Mouse (Mus musculus) gonadal fat pad, adult 2 months (tissue): ENCODE data around the gene F2r. TPM values are rescaled to one million over a fixed set of nuclear protein-coding genes. Genes with fewer than 3 reads are reported as not detected.

Experiments used
- DNase-seq: peaks from one replicate; pipeline ENCODE4 v3.0.0-alpha.2; 2012; ENCODE audit warnings: low read depth
- polyA plus RNA-seq: library from polyadenylated mRNA; depleted of rRNA; stranded (reverse); fragments of >200 nt; gene quantifications from 2 replicates; pipeline ENCODE4 v1.2.3, GENCODE M21; 2012; rRNA removed

The F2r gene
- 6.2 and 10.6 TPM in 2 replicates for polyA plus RNA-seq

DNA sequence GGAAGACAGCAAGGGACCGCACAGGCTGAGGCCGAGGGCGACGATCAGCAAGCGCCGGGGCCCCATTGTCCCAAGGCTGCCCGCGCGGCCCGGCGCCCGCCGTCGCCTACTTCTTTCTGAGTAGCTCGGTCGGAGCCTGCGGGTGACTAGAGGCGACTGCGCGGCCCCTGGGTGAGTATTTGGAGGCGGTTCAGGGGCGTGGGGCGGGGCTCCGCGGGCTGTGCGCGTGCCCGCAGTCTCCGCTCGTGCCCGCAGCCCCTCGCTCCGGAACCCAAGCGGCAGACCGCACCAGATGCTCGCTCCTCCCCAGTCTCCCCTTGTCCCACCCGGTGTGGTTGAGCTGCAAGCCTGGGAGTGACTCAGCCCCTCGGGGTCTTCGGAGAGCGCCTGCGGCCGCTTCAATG lies at the start of gene F2r:
TSS of gene F2r (minus strand) at position 179 of the 404 bp plus-strand sequence.
- no peak for DNase-seq

DNA sequence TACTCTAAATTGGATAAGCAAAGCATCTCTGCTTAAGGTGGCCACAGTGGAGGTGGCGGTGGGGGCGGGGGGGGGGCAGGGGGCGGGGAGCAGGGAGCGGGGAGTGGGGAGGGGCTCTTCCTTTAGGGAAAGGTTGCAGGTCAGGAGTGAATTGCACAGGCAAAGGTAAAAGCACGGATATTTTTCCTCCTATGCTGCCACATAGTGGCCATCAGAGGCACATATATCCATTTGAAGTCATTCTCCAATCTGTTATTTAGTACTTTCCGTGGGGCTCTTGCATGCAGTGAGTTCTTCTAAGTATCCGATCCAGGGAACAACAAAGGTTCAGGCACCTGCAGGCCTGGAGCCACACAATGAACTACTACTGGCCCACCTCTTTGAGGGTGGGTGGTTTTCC lies 49.0 kb upstream of the F2r start:
- no peak for DNase-seq

DNA sequence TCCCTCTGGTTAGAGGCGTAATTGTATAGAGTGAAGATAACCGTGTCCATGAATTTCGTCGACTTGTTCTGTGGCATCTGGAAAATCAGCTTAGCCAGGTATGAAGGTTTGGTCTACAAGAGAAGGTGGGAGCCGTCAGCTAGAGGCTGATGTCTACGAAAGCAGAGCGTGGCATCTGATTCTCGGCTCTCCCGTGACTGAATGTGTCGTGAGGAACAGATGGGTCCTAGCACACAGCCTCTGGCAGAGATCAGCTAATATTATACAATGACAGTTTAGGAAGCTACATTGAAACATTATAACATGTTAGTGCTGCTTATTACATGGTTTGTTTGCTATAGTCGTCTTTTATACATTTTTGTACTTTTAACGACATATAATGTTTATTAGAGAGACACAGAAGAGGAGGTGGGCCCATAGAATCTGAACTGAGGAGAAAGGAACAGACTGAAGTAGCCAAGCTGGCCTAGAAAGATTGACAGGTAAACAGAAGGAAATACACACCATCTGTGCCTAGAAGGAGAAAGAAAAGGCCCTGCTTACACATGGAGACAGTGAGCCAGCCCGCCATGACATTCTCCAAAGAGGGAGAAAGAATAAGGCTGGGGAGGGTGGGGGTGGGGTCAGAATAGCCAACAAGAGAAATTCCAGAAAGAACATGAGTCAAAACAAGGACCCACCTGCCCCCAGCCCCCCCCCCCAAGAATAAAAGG lies 47.5 kb upstream of the F2r start:
- no peak for DNase-seq

GRCm38 (mm10) chr13:95663834-95664233 lies 45.5 kb upstream of the F2r start:
- no peak for DNase-seq

DNA sequence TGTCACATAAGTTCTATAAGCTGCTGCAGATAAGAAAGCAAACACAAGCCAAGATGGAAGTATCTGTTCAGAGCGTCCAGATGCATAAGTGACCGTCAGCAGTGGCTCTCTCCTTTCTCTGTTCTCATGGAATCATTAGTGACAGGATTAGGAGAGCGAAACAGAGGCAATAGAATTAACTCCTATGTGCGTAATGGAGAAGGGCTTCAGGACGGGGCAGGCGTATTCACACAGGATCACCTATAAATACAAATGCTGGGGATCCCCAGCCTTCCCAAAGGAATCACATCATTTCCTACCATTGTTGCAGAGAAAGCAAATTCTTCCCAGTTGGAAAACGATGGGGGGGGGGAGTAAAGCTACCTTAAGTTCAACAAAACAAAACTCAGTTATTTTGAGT lies 41.1 kb upstream of the F2r start:
- no peak for DNase-seq

- DNase-seq: no peak
Observed at GRCm38 (mm10) chr13:95657171-95657570, 38.9 kb upstream of the F2r start.

- no peak for DNase-seq
Observed at GRCm38 (mm10) chr13:95655284-95655683, 37.0 kb upstream of the F2r start.

DNA sequence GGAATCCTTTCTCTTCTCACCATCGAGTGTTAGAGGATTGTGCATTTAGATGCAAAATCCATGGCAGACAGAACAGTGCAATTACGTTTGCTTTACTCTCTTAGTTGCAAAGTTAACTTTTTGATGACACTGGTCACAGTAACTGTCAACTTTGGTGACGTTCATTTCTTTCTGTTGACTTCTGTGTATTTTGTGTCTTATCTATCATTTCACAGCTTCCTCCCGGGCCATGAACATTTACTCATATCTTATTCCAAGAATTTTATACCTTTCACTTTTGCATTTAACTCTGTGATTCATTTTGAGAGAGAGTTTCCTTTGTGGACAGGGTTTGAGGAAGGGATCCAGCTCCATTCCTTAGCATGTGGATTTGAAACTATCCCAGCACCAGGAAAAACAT lies 35.4 kb upstream of the F2r start:
- no peak for DNase-seq

- DNase-seq: no peak
Observed at GRCm38 (mm10) chr13:95651870-95652668, 33.8 kb upstream of the F2r start.

- DNase-seq: no peak
Observed at GRCm38 (mm10) chr13:95649941-95650340, 31.7 kb upstream of the F2r start.

GRCm38 (mm10) chr13:95647248-95647647 lies 29.0 kb upstream of the F2r start:
- no peak for DNase-seq

- DNase-seq: no peak
Observed at GRCm38 (mm10) chr13:95646687-95647111, 28.4 kb upstream of the F2r start.

DNA sequence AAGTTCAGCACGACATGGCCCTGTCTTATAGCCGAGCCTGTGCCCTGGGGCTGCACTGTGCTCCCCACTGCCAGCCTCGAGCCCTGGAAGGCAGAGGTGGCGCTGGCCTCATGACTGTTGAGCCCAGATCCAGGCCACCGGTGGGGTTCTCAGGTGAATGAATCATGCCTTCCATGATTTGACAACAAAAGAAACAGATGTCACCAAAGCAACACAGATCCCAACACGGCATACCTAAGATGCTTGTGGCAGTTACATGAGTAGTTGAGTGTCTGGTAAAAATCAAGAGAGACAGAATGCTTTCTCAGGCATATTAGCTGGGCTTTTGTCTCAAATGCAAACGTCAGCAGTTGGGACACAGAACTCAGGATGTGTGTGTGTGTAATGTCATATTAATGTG lies 25.5 kb upstream of the F2r start:
- no peak for DNase-seq

DNA sequence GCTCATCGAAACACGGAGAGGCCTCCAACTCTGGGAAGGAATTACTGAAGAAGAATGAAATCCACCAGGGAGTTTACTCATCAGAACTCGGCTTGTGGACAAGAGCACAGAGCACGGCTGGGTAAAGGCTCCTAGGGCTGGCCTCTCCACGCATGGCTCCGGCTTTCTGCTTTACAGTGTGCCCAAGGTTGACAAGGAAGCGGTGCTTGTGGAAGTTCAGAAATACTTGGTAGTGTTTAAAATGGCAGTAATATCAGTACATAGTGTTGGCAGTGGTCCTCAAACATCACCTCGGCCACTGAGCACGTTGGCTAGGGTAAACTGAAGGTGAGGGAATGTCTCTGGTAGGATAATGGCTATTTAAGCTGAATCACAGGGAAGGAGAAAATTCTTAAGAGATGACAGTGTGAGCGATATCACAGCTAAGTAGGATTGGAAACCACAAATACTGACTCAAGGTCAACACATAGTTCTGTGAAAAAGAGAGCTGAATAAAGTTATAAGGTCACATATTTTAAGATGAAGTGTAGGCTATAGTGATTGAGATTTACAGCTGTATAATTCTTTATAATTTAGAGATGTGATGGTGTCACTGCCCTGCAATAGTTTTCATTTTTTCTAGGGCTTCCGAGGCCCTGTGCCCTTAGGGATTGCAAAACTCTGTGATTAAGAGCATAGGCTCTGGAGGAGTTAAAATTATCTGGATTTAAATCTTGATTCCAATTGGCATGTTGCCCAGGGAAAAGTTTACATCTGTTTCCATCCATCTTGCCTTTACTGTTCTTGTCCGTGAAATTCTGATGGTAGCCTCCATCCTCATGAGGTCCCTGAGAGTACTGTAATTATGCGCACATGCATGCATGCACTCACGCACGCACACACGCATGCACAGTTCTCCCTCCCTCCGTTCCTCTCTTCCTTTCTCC lies 23.0 kb upstream of the F2r start:
- DNase-seq: no peak

DNA sequence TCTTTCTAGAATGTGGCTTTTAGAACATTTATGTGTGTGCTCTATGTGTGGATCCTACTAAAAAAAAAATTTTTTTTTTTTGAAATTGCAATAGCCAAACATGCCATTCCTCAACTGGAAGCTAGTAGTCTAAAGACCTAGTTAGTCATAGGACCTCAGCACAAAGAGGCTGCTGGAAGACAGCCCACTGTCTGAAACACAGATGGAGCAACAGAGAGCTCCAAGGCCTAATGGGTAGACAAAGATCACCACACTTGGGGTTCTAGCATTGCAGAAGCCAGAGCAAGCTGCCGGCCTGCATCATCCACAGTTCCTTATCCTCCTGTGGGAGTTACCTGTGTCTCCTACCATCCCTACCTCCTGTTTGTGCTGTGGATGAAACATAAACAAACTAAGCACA lies 22.1 kb upstream of the F2r start:
- no peak for DNase-seq

DNA sequence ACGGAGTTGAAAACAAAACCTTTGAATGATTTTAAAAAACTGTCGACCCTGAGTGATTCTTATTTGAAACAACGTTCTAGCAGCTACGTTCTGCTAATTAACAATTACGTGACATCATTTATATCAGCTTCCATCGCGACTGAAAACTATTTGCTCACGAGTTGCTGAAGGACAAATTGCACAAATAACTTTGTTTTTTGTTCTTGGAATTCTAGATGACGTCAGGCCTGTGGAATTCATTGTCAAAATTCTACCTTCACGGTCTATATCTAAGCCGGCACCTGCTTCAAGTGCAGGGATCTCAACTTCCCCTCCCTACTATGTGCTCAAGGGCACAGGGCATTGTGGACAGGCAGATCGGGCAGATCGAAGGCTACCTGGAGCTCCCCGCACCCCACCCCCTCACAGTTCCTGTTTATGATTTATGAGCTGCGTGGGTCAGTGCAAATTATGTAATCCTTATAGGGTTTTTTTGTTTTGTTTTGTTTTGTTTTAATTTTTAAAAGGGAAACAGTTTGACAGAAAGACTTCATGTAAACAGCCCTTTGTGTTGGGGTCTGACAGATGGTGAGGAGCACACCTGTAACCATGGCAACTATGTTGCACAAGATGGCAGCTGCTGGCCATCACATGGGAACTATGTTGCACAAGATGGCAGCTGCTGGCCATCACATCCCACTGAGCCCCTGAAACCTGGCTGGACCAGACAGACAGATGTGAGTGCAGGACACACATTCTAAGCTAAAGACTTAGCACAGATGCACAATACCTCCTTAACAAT lies 21.2 kb upstream of the F2r start:
- no peak for DNase-seq

DNA sequence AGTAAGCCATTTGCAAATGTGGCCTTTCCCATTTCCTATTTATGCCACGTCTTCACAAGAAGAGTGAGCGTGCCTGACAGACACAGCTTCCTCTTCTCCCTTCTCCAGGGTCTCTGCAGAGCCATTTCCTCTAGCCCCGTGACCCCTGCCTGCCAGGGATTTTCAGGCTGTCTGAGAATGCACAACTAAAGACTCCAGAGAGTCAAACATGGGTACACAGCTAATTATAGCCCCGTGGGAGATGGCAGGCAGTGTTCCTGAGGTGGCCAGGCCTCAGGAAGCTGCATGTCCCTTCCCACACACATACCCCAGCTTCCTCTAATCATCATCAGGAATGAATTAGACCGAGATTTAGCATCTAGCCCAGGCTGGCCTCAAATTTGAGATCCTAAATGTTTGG lies 20.6 kb upstream of the F2r start:
- no peak for DNase-seq

DNA sequence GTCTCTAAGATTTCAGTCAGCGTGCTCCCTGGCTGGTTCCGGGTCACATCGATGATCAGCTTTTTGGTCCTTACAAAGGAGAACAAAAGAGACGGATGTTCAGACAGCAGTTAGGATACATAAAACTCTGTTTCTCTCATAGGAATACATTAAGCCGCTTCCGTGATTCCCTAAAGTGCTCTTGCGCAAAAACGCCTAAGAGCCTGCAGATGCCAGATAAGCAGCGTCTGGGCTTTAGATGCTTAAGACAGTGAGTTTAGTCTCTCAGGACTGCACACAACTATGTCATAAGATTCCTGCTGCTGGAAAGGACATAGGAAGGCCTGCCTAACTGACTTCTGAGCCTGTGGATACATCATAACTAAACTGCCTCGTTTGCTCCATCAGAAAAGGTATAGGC lies 19.4 kb upstream of the F2r start:
- DNase-seq: no peak

DNA sequence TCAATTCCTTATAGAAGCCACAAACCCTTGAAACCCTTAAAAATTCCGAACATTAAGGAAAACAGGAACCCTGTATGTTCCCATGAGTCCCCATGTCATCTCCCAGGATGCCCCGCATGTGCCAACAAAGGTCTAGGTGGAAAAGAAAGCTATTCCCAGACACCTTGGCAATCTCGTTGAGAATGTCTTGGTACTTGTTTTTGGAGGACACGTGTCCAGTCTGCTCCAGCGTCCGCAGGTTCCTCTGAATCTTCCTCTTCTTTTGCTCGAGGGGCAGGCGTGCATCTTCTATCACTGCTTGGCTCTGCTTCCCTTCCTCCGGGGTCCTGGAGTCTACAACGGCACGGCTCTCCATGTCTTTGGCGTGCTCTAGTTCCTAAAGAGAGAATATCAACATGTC lies 17.0 kb upstream of the F2r start:
- no peak for DNase-seq

- no peak for DNase-seq
Observed at GRCm38 (mm10) chr13:95634451-95634850, 16.2 kb upstream of the F2r start.

DNA sequence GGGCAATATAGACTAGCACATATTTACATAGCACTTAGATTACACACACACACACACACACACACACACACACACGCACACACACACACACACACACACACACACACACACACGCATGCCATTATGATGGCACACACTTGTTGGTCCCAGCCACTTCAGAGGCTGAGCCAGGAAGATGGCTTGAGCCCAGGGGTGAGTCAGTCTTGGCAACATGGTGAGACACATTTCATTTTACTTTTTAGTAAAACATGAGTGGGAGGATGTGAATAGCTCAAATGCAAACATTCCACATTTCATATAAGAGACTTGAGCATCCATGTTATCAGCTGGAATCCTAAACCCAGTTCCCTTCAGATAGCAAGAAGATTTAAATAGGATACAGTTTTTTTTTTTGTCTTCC lies 15.1 kb upstream of the F2r start:
- DNase-seq: no peak
